Mouse (Mus musculus): ENCODE data around the gene Camk2d.

The Camk2d gene

DNA sequence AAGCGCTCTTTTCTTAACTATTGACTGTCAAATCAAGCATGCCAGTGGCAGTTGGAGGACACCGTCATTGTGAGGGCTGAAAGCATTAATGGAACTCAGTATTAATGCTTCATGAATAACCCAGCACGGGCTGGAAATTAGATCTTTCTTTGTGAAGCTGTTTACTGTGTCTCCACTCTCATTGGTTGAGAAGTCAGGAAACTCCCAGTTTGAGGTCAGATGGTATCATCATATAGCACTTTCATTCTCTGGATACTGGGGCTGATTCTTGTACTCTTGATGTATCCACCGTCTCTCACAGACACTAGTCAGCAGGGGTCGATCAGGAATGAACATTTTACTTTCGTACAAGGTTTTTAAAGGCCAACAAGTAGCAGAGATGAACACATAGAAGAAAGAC is 54.6 kb downstream of the Camk2d start:
- DNase-seq (ENCODE audit: low read depth in 1 of 2, low spot score in 2 of 2) = no peak

DNA sequence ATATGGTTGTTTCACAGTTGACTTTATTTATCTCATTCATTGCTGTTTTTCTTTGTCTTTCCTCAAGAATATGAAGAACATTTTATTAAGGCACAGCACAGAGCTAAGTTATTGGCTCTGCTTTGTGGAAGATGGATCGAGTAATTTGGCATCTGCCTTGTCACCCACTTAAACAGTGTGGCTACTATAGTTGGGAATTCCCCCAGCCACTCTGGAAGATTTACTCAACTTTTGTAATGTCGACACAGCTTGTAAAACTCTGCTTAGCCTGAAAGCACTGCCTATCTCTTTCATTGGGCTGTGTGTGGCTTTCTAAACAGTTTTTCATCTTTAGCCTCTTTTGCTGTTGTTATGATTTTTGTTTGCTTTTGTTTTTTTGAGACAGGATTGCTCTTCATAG is 56.3 kb downstream of the Camk2d start:
- DNase-seq (ENCODE audit: low read depth in 1 of 2, low spot score in 2 of 2) = no peak

GRCm38 (mm10) chr3:126653118-126653517 is 57.0 kb downstream of the Camk2d start:
- no peak for DNase-seq (ENCODE audit: low read depth in 1 of 2, low spot score in 2 of 2)

DNA sequence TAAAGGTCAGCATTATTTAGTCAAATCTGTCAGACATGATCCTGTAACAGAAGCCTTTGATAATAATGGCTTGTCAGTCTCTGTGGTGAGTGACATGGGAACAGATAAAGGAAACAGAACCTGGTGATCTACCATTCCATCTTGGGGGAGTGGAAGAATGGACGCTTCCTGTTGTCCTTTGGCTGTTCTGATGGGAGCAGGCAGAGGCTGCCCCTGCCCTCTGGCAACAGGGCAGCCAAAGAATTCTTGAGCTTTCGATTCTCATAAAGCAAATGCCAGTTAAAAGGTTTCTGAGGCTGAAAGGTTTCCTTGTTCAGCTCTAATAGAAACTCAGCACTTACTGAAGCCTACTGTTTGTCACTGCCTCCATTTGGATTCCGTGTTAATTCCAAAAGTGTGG is 60.1 kb downstream of the Camk2d start:
- DNase-seq (ENCODE audit: low read depth in 1 of 2, low spot score in 2 of 2) = no peak

GRCm38 (mm10) chr3:126657895-126658294 is 61.8 kb downstream of the Camk2d start:
- DNase-seq (ENCODE audit: low read depth in 1 of 2, low spot score in 2 of 2) = no peak

GRCm38 (mm10) chr3:126658791-126659190 is 62.7 kb downstream of the Camk2d start:
- no peak for DNase-seq (ENCODE audit: low read depth in 1 of 2, low spot score in 2 of 2)

GRCm38 (mm10) chr3:126659235-126659634 is 63.1 kb downstream of the Camk2d start:
- no peak for DNase-seq (ENCODE audit: low read depth in 1 of 2, low spot score in 2 of 2)

GRCm38 (mm10) chr3:126659832-126660564 is 63.9 kb downstream of the Camk2d start:
- DNase-seq (ENCODE audit: low read depth in 1 of 2, low spot score in 2 of 2) = no peak

- no peak for DNase-seq (ENCODE audit: low read depth in 1 of 2, low spot score in 2 of 2)
These were observed 64.5 kb downstream of the Camk2d start for GRCm38 (mm10) chr3:126660575-126660974.

DNA sequence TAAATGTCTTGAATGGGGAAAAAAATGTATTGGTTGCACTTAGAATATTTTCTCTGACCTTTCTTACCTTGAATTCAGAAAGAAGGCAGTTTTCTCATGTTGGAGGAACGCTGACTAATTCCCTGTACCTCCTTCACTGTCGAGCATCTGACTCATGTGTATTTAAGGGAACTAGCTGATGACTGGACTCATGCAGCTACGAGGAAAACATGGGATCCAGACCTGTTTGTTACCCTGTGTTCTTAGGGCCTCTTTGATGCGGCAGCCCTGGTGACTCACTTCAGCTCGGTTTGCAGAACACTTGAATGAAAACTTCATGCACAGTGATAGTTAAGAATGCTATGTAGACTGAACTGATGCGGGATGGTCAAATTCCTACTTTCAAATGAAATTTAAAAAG is 64.9 kb downstream of the Camk2d start:
- DNase-seq (ENCODE audit: low read depth in 1 of 2, low spot score in 2 of 2) = no peak

- DNase-seq (ENCODE audit: low read depth in 1 of 2, low spot score in 2 of 2) = no peak
These were observed 65.8 kb downstream of the Camk2d start for GRCm38 (mm10) chr3:126661920-126662319.

GRCm38 (mm10) chr3:126663436-126663835 is 67.3 kb downstream of the Camk2d start:
- DNase-seq (ENCODE audit: low read depth in 1 of 2, low spot score in 2 of 2) = no peak

DNA sequence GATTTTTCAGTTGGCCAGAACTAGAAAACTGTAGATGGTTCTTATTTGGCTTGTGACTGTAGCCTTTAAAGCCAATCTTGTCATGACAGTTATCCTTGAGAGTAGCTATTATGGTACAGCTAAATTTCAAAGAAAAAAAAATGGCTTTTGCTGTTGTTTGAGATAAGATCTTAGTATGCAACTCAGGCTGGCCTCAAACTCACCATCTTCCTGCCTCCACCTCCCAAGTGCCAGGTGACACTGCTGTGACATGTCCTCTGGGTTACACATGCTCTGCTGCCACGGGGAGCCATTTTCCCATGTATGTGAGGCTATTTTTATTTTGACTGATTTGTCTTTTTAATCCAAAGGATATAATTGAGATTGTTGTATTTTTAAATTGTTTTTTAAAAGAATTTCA is 69.8 kb downstream of the Camk2d start:
- DNase-seq (ENCODE audit: low read depth in 1 of 2, low spot score in 2 of 2) = no peak

DNA sequence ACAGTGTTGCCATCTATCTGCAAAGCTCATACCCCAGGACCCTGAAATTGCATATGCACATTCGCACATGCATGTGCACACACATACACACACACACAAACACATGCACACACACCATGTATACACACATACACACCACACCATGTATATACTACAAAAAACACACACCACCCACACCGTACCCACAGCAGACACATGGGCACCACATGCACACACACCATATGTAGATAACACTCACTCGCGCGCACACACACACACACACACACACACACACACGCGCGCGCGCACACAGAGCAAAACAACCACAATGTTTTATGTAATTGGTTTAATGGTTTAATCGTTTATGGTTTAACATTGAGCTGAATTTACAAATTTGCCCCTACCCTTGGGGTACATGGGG is 70.9 kb downstream of the Camk2d start:
- no peak for DNase-seq (ENCODE audit: low read depth in 1 of 2, low spot score in 2 of 2)

DNA sequence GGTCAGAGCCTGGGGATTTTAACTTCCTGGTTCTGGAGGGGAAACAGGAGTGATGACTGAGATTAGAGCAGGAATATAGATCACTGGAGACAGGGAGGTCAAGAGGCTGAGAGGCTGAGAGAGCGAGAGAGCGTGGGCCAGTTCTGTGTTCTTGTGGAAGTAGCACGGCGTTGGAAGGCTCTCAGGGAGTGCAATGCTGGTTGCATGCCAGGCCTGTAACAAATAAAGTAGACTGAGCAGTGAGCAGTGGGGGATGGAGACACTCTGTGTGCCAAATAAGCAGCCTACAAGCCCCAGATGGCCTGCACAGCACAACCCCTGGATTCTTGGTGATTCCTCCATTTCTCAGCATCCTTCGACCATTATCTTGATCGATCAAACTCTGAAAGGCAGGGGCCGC is 71.3 kb downstream of the Camk2d start:
- no peak for DNase-seq (ENCODE audit: low read depth in 1 of 2, low spot score in 2 of 2)

DNA sequence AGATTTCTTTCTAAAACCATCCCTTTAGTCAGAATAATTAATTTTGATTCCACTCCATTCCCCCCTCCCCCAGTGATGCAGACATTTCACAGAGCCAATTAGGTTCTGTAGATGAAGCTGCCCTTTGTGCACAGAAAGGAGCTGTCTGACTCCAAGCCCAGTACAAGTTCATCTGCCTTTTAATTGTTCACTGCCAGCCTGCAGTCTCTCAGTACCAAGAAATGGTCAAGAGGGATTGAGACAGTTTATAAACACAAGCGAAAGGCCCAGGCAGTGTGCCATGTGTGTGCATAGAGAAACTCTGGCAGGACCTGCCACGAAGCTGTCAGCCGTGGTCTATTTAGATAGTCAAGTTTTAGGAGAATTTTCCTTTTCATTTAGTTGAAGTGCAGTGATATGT is 72.0 kb downstream of the Camk2d start:
- no peak for DNase-seq (ENCODE audit: low read depth in 1 of 2, low spot score in 2 of 2)

DNA sequence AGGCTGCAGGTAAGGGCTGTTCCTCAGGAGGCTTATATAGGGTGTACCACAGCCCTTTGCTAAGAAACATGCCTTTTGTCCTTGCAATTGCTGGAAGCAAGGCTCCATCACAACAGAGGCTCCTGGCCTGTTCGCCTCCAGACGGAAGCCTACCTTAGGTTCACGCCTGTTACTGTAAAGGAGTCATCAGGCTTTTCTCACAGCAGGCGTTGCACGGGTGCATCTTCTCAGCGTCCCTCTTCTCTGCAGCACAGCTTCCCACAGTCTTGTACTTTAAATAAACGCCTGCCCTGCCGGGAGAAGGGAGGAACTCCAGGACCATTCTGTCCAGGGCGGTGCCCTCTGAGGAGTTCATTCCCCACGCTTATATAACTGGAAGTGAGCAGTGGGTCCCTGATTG is 72.6 kb downstream of the Camk2d start:
- DNase-seq (ENCODE audit: low read depth in 1 of 2, low spot score in 2 of 2) = no peak

- no peak for DNase-seq (ENCODE audit: low read depth in 1 of 2, low spot score in 2 of 2)
These were observed 74.3 kb downstream of the Camk2d start for GRCm38 (mm10) chr3:126670413-126670812.

GRCm38 (mm10) chr3:126671292-126671691 is 75.2 kb downstream of the Camk2d start:
- no peak for DNase-seq (ENCODE audit: low read depth in 1 of 2, low spot score in 2 of 2)

GRCm38 (mm10) chr3:126681051-126681450 is 84.9 kb downstream of the Camk2d start:
- no peak for DNase-seq (ENCODE audit: low read depth in 1 of 2, low spot score in 2 of 2)

- no peak for DNase-seq (ENCODE audit: low read depth in 1 of 2, low spot score in 2 of 2)
These were observed 85.9 kb downstream of the Camk2d start for GRCm38 (mm10) chr3:126681996-126682395.

DNA sequence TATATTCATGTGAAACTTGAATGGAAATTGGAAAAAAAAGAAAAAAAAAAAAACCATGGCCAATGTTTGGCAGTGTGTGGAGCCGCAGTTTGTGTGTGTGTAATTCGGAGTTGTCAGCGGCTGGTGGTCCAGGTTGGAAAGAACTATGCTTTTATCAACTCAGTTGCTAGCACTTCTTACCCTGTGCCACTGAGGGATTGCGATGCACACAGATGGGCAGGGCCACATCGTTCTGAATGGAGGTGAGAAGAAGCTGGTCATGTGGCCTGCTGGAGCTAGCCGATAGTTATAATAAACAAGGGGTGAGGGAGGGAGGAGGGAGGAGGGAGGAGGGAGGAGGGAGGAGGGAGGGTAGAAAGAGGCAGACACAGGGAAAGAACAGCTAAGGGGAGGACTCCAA is 89.3 kb downstream of the Camk2d start:
- DNase-seq (ENCODE audit: low read depth in 1 of 2, low spot score in 2 of 2) = no peak

DNA sequence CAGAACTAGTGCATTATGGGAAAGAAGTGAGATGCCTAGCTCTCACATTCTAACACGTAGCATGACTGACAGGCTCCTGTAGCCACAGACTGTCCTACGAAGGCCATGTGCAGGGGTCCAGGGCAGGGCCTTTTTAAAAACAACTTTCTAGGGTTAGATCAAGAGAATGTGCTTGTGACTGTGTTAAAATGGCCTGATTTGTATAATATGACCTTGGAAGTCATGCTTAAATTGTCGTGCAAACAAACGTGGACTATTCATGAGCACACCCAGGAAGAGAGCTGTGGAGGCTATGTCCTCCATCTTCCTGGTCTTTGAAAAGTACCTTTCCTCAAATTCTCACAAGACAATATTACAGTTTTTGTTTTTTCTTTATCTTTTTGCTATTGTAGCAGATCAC is 91.0 kb downstream of the Camk2d start:
- DNase-seq (ENCODE audit: low read depth in 1 of 2, low spot score in 2 of 2) = no peak

Data from monocyte, adult 2 months (primary cell).